Mouse (Mus musculus) left cerebral cortex, adult 8-10 months (tissue): ENCODE measurements around the gene Rftn1. TPM values are rescaled to one million over a fixed set of nuclear protein-coding genes. Genes with fewer than 3 reads are reported as not detected.
A peak's percentile ranks its signal among the peaks of the same experiment; 100 is the strongest.

Experiments
- DNase-seq, 2 experiments: peaks; one replicate each; pipeline ENCODE4 v3.0.0; 2022; ENCODE audit warnings: low spot score in 2 of 2
- total RNA-seq, 4 experiments: library from RNA; stranded (reverse); gene quantifications; 2 replicates each; pipeline ENCODE4 v1.2.4; 2022

Rftn1 gene
- total RNA-seq, 4 experiments from 2014 or later, result 11.5 to 15.3 (median 13.1) TPM

DNA sequence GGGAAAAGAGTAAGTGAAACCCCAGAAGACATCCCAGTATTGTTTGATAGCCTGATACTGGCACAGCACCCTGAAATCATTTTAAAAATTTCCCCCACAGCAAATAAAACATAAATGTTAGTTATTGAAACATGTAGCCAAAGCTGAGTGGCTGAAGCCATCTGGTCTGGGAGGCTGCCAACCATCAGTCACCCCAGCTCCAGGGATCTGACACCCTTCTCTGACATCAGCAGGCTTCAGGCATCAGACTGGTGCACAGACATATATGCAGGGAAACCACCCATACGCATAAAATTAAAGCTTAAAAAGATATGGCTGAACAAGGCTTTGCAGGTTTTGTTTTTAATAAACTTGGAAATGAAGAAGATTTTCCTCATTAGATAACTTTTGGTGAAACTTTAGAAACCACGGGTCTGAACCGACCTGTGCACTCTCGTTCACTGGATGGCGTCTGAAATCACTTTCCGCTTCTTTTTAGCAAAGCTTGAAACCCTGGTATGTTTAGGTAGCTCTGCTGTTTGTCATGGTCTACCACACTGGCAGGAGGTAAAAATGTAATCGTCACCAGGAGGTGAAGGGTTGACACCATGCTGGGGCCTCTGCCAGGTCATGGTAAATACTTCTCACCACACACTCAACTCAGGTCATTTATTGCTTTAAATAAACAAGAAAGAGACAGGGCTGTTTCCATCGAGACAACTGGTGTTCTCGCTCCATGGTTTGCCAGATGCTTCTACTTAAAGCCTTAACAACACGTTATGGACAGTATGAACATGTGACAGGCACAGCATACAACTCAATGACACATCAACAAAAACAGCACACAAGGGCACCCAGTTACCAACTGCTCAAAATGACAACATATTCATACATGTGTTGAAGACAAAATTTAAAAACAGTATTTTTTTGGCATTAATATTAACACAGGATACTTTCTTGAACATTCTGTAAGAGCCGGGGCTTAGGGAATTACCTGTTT lies 197.6 kb downstream of the Rftn1 start:
- no peak for DNase-seq

GRCm38 (mm10) chr17:49989583-49989982 lies 200.9 kb downstream of the Rftn1 start:
- no peak for DNase-seq

DNA sequence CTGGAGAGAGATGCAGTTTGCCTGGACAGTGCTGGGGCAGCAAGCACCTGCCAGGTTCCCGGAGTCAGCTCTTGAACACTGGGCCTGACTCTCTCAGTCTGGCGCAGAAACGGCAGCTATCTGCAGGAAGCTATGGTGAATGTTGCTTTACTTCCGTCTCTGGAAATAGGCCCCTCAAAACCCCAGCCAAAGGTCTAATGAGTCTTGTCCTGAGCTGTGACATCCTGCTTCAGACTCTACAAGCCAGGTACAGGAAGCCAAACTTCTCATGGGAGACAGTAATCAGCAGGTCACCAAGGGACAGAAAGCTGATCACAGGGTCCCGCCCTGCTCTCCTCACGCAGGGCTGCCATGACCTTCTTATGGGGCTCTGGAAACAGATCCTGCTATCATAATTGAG lies 203.4 kb downstream of the Rftn1 start:
- no peak for DNase-seq

DNA sequence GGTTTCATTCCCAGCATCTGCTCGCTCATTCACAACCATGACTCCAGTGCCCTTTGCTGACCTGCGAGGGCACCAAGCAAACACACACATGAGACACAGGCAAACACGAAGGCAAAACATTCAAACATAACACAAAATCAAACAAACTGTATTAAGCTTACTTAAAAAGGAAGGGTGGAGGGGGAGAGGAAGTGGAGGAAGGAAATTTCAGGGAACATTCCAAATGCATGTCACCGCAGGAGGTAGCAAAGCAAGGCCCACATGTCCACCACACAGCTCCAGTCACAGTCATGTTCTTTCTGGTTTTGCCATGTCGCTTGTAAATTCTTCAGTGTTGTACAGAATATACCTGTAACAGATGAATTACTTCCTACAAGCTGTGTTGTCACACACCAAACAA lies 207.0 kb downstream of the Rftn1 start:
- no peak for DNase-seq

DNA sequence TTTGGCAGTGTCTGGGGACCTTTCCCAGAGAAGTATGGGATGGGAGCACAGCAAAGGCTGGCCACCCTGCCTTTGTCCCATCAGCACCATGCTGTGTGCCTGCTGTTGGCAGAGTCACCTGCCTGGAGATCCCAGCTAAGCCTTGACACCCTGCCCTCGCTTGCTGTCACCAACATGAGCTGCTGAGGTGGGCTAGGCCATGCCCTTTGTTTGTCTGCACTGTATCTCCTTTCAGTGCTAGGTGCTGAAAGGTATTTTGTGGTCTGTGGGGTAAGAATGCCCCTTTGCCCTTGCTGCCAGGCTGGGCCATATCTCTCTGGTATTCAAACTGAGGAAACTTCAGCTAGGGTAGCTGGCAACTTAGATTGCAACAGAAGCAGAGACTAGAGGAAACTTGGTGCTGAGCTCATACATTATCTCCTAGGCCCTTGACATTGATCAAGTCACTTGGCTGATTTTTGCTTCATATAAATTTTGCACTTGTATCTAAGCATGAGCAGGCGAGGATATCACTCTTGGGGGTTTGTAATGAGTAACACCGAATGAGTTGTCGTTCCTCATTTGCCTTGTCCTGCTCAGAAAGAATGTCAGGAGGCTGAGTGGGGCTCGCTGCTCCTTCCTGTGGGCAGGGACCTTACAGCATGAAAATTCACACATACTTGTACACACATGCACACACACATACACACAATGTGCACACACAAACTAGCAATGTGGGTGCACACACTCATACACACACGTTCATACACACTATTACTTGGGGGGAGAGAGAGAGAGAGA lies 207.7 kb downstream of the Rftn1 start:
- DNase-seq, result no peak

GRCm38 (mm10) chr17:49981591-49981990 lies 208.9 kb downstream of the Rftn1 start:
- no peak for DNase-seq

DNA sequence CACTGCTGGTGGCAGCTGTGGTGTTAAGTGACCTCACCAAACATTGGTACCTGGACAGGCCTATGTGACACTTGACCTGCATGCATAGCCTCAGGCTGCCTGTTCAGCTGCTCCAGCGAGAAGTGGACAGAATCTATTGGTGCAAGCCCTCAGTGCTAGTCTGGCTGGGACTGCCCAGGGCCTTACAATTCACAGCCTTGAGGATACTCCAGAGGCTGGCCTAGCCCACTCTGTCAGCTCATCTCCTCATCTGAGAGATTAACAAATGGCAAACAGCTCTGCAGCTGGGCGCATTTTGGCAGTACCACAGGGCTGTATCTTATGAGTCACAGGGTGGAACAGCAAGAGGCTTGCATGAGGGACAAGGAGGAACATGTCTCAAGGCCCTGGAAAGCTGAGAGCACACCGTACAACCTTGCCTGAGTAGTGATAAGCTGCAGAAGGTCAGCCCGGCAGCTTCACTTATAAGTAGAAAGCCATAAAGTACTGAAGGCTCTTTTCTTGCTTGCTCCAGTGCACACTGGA lies 210.7 kb downstream of the Rftn1 start:
- DNase-seq, result no peak

GRCm38 (mm10) chr17:49977424-49977790 lies 213.1 kb downstream of the Rftn1 start:
- no peak for DNase-seq

- no peak for DNase-seq
Measured at GRCm38 (mm10) chr17:49976678-49977423, 213.6 kb downstream of the Rftn1 start.

DNA sequence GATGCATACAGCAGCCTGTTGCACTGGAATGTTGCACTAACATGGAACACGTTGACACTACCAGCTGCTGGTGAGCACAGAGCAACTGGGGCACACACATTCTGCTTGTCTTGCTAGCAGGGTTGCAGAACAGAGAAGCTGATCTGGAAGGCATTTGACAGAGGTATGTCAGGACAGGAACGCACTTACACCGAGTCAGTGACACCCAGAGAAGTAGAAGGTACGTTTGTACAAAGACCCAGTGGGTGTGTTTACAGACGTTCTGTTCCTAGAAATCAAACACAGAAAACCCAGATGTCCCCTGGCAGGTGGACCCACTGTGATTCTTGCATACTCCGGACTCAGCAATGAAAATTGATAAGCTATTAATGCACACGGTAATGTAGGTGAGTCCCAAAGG lies 215.0 kb downstream of the Rftn1 start:
- no peak for DNase-seq

GRCm38 (mm10) chr17:49974996-49975395 lies 215.5 kb downstream of the Rftn1 start:
- DNase-seq, result no peak

GRCm38 (mm10) chr17:49972164-49972563 lies 218.3 kb downstream of the Rftn1 start:
- DNase-seq, result no peak

- DNase-seq, result no peak
Measured at GRCm38 (mm10) chr17:49971057-49971456, 219.4 kb downstream of the Rftn1 start.

GRCm38 (mm10) chr17:49968467-49969207 lies 221.8 kb downstream of the Rftn1 start:
- DNase-seq, result peak in 1 of 2 experiments; percentile 36

GRCm38 (mm10) chr17:49965846-49966762 lies 224.4 kb downstream of the Rftn1 start:
- DNase-seq, result no peak

GRCm38 (mm10) chr17:49965035-49965434 lies 225.4 kb downstream of the Rftn1 start:
- DNase-seq, result no peak

DNA sequence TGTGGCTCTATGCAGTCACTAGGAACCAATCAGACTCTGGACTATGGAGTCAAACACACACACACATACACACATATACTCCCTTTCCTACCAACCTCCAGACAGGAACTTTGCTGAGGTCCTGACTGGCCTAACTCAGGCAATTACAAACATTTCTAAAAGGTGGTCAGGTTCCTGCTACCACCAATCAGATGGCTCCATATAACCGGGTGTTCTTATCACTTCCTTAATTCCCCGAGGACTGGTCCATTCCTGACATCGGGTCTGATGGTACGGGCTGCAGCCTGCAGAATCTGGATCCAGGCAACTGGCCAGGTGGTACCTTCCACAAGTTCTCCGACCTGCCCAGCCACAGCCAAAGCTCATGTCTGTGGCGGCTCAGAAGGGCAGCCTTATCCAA lies 226.0 kb downstream of the Rftn1 start:
- no peak for DNase-seq

DNA sequence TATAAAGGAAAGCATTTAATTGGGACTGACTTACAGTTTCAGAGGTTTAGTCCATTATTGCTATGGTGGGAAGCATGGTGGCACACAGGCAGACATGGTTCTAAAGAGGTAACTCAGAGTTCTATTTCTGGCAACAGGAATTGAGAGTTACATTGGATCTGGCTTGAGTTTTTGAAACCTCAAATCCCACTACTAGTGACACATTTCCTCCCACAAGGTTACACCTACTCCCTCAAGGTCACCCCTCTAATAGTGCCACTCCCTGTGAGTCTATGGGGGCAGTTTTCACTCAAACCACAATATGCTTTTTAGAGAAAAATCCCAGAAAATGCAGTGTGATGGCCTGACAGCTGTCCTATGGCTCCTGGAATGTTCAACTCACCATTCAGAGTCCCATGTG lies 231.5 kb downstream of the Rftn1 start:
- DNase-seq, result no peak

DNA sequence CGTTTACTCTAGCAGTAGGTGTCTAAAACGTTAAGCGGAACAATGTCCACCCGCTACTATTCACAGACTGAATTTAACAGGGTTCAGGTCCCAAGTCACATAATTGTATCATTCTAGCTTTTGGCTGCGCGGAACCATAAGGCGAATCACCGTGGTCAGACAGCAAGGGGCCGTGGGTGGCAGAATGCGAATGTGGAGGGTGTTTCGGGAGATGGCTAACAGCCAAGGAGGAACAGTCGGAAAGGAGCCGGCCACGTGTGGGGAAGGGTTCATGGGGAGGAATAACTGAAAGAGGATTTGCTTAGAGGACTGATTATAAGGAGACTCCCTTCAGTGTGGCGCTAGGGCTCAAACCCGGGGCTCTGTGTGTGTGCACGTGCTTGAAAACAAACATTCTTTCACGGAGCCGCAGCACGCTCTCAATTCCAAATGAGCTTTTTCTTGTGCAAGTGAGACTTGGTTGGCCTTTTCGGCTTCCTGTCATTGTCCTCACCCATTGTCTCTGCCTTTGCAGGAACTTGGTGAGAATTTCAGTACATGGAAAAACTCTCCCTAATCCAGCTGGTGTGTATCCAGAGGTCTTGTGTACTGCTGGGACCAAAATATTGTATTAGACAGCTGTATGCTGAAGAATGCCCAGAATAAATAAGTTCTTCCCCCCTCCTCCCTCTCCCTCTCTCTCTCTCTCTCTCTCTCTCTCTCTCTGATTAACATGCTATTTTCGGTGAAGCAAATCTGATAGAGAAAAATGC lies 238.4 kb downstream of the Rftn1 start:
- peak in 1 of 2 experiments; percentile 6 for DNase-seq
